Comparison of ENCODE assay signal across 8 mouse cellular contexts in the genomic region with DNA sequence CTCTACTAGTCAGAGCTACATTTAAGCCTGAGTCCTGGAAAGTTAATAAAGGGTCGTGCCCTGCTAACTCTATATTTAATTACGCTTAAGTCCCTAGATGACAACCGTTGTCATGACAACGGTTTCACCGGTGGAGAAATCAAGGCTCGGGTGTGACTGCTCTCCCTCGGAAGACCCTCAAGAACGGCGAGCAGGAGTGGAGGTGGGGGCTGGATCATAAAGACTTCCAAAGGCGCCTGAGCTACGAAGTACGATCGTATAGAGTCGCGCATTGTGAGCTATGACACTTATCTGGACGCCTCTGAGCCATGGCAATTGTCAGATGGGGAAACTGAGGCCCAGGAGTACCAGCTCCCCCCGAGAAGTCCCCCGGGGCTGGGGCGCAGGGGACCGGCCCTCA. TPM values are rescaled to one million over a fixed set of nuclear protein-coding genes. Genes with fewer than 3 reads are reported as not detected.
DNase-seq lines count a peak whose midpoint lies in the region; ATAC-seq and TF ChIP-seq lines count a peak whose summit lies in the region.

No protein-coding gene starts in this region.

- no peak for TF ChIP-seq EP300 in lung, postnatal 0 days (IDR thresholded peaks at IDR 0.05)

- H3K4me3 ChIP-seq in lung, postnatal 0 days (ENCODE audit: low read depth, low read length): peak overlapping the region; percentile 67
- peak overlapping the region; percentile 85 for H3K4me3 ChIP-seq in embryonic facial prominence, embryonic 13.5 days
- H3K4me3 ChIP-seq in intestine, postnatal 0 days (ENCODE audit: low read depth, low read length): peak overlapping the region; percentile 90
- H3K4me3 ChIP-seq in olfactory bulb, adult 2 months (ENCODE audit: insufficient read depth, low read depth, low read length): peak overlapping the region; percentile 92

- no peak for ATAC-seq in lung, postnatal 0 days
- ATAC-seq in embryonic facial prominence, embryonic 13.5 days (ENCODE audit: insufficient number of reproducible peaks, insufficient read depth, low FRiP score, low TSS enrichment, low read depth): peak; percentile 7; the same call in 1 of the 2 replicates
- ATAC-seq in intestine, postnatal 0 days: no peak

- H3K4me2 ChIP-seq in lung, postnatal 0 days (replicated peaks; ENCODE audit: low read depth, low read length): peak overlapping the region; percentile 97
- H3K4me2 ChIP-seq in embryonic facial prominence, embryonic 13.5 days: peak overlapping the region; percentile 80
- H3K4me2 ChIP-seq in intestine, postnatal 0 days (replicated peaks; ENCODE audit: low read depth): peak overlapping the region; percentile 90

- no peaks in the 10 kb centered on the region; the same call in 1 of the 2 replicates for H3K4me1 ChIP-seq in lung, postnatal 0 days (ENCODE audit: insufficient read depth, low read depth, low read length)
- peaks cover 17% of the 10 kb centered on the region for H3K4me1 ChIP-seq in embryonic facial prominence, embryonic 13.5 days
- H3K4me1 ChIP-seq in intestine, postnatal 0 days (replicated peaks; ENCODE audit: control insufficient read depth, insufficient read depth, low read length): no peaks in the 10 kb centered on the region
- peaks cover 5% of the 10 kb centered on the region for H3K4me1 ChIP-seq in olfactory bulb, adult 2 months (ENCODE audit: control insufficient read depth, insufficient read depth, low read length)

- H3K27ac ChIP-seq in lung, postnatal 0 days (ENCODE audit: low read length): no peak overlapping the region
- H3K27ac ChIP-seq in embryonic facial prominence, embryonic 13.5 days: peak overlapping the region; percentile 60
- no peak overlapping the region for H3K27ac ChIP-seq in intestine, postnatal 0 days (ENCODE audit: low read depth, low read length)
- H3K27ac ChIP-seq in olfactory bulb, adult 2 months (ENCODE audit: insufficient read depth, low read depth, low read length): no peak overlapping the region

- TF ChIP-seq CTCF in lung, postnatal 0 days (IDR thresholded peaks at IDR 0.05): no peak
- TF ChIP-seq CTCF in intestine, postnatal 0 days (IDR thresholded peaks at IDR 0.05; ENCODE audit: low read depth): no peak
- TF ChIP-seq CTCF in olfactory bulb, adult 2 months (IDR thresholded peaks at IDR 0.05; ENCODE audit: insufficient read depth, low read depth, low read length): no peak

- H3K27me3 ChIP-seq in lung, postnatal 0 days (replicated peaks; ENCODE audit: insufficient read depth, low read length): no peaks in the 10 kb centered on the region
- H3K27me3 ChIP-seq in embryonic facial prominence, embryonic 13.5 days: no peaks in the 10 kb centered on the region
- H3K27me3 ChIP-seq in intestine, postnatal 0 days (replicated peaks; ENCODE audit: control insufficient read depth, insufficient read depth, low read length): no peaks in the 10 kb centered on the region

- TF ChIP-seq POLR2A in olfactory bulb, adult 2 months (IDR thresholded peaks at IDR 0.05; ENCODE audit: insufficient read depth, low read depth, low read length): no peak

- no peaks in the 10 kb centered on the region for H3K9me3 ChIP-seq in lung, postnatal 0 days (ENCODE audit: low read length)
- H3K9me3 ChIP-seq in embryonic facial prominence, embryonic 13.5 days: no peaks in the 10 kb centered on the region
- no peaks in the 10 kb centered on the region for H3K9me3 ChIP-seq in intestine, postnatal 0 days (ENCODE audit: control insufficient read depth)

- WGBS in lung, postnatal 0 days: under 1% methylated on average over 20 of the region's 20 CpGs
- WGBS in embryonic facial prominence, embryonic 13.5 days: under 1% methylated on average over 20 of the region's 20 CpGs
- WGBS in intestine, postnatal 0 days: 0% methylated on average over 20 of the region's 20 CpGs
- 1% methylated on average over 20 of the region's 20 CpGs for WGBS in olfactory bulb, adult 2 months

- H3K9ac ChIP-seq in lung, postnatal 0 days (replicated peaks; ENCODE audit: low read depth): peak overlapping the region; percentile 29
- H3K9ac ChIP-seq in embryonic facial prominence, embryonic 13.5 days: peak overlapping the region; percentile 81
- H3K9ac ChIP-seq in intestine, postnatal 0 days (ENCODE audit: low read depth, low read length): peak overlapping the region; percentile 65

- DNase-seq in lung, postnatal 0 days (ENCODE audit: low spot score): no peak
- no peak for DNase-seq in lung, postnatal 14 days
- no peak for DNase-seq in frontal cortex, postnatal 25 days (ENCODE audit: low spot score in 2 of 2)
- no peak for DNase-seq in urinary bladder, postnatal 36 days (ENCODE audit: low spot score in 2 of 2)
- no peak for DNase-seq in left cerebral cortex, adult 11 months (ENCODE audit: low spot score)

- no peaks in the 10 kb centered on the region for H3K36me3 ChIP-seq in lung, postnatal 0 days (ENCODE audit: insufficient read depth, low read length)
- H3K36me3 ChIP-seq in embryonic facial prominence, embryonic 13.5 days: peaks cover 21% of the 10 kb centered on the region
- no peaks in the 10 kb centered on the region; the same call in 1 of the 2 replicates for H3K36me3 ChIP-seq in intestine, postnatal 0 days (ENCODE audit: control insufficient read depth, insufficient read depth)

RNA-seq across cellular contexts. Expression of gene Spc24, which starts 0.4 kb away (rescaled TPM):
- 13.4 and 15.7 TPM in 2 replicates for polyA plus RNA-seq in lung, postnatal 0 days (2015; fragmentation: Nextera tagmentation; extraction: Ambion mirVana)
- 105 and 111 TPM in 2 replicates for polyA plus RNA-seq in embryonic facial prominence, embryonic 13.5 days (2015; fragmentation: Nextera tagmentation; extraction: Ambion mirVana)
- polyA plus RNA-seq in intestine, postnatal 0 days (2015; fragmentation: Nextera tagmentation; extraction: Ambion mirVana): 23.5 and 32.4 TPM in 2 replicates
- polyA plus RNA-seq in olfactory bulb, adult 2 months (2012; ENCODE audit: insufficient read depth, insufficient read length, low replicate concordance, missing spikeins): not detected in 2 replicates

RNA-seq across cellular contexts. Expression of gene Ldlr, which starts 36.4 kb away (rescaled TPM):
- polyA plus RNA-seq in lung, postnatal 0 days (2015; fragmentation: Nextera tagmentation; extraction: Ambion mirVana): 52.2 and 56.8 TPM in 2 replicates
- polyA plus RNA-seq in embryonic facial prominence, embryonic 13.5 days (2015; fragmentation: Nextera tagmentation; extraction: Ambion mirVana): 31.2 and 37.3 TPM in 2 replicates
- 22.8 and 26.6 TPM in 2 replicates for polyA plus RNA-seq in intestine, postnatal 0 days (2015; fragmentation: Nextera tagmentation; extraction: Ambion mirVana)
- not detected in 2 replicates for polyA plus RNA-seq in olfactory bulb, adult 2 months (2012; ENCODE audit: insufficient read depth, insufficient read length, low replicate concordance, missing spikeins)

RNA-seq across cellular contexts. Expression of gene Kank2, which starts 38.8 kb away (rescaled TPM):
- 23.3 and 24.0 TPM in 2 replicates for polyA plus RNA-seq in lung, postnatal 0 days (2015; fragmentation: Nextera tagmentation; extraction: Ambion mirVana)
- polyA plus RNA-seq in embryonic facial prominence, embryonic 13.5 days (2015; fragmentation: Nextera tagmentation; extraction: Ambion mirVana): 20.8 and 22.6 TPM in 2 replicates
- 6.4 TPM in 2 replicates for polyA plus RNA-seq in intestine, postnatal 0 days (2015; fragmentation: Nextera tagmentation; extraction: Ambion mirVana)
- polyA plus RNA-seq in olfactory bulb, adult 2 months (2012; ENCODE audit: insufficient read depth, insufficient read length, low replicate concordance, missing spikeins): not detected in 2 replicates

Comparison
In these comparisons a context has a peak if more than half of its experiments do, and no peak if none do; other contexts are left out.
1. H3K9ac ChIP-seq: peak in every context shown above with its lines; median percentile 81 in embryonic facial prominence, embryonic 13.5 days; 65 in intestine, postnatal 0 days; 29 in lung, postnatal 0 days.
2. RNA of gene Spc24, which starts 0.4 kb away (polyA plus RNA-seq): 105 to 111 TPM in embryonic facial prominence, embryonic 13.5 days, 23.5 to 32.4 TPM in intestine, postnatal 0 days and 13.4 to 15.7 TPM in lung, postnatal 0 days; not detected in olfactory bulb, adult 2 months; every median in the first group is over 10 times any median in the second.
3. RNA of gene Ldlr, which starts 36.4 kb away (polyA plus RNA-seq): 52.2 to 56.8 TPM in lung, postnatal 0 days, 31.2 to 37.3 TPM in embryonic facial prominence, embryonic 13.5 days and 22.8 to 26.6 TPM in intestine, postnatal 0 days; not detected in olfactory bulb, adult 2 months; every median in the first group is over 10 times any median in the second.
4. Peak in every context shown above with its lines, with median percentiles within 50 percentile points of each other: H3K4me2 ChIP-seq and H3K4me3 ChIP-seq.